Mouse (Mus musculus): ENCODE measurements around the gene Pptc7. TPM values are rescaled to one million over a fixed set of nuclear protein-coding genes. Genes with fewer than 3 reads are reported as not detected.
"Not testable (repeated sequence)": the region's sequence is repeated elsewhere in the genome, so short reads cannot be mapped to it uniquely, and the experiment has no call there.

Pptc7 gene
- total RNA-seq, 2 experiments from 2014 or later: 103 to 115 TPM

GRCm38 (mm10) chr5:122312346-122312745 is 28.2 kb downstream of the Pptc7 start:
- Histone ChIP-seq H3K4me3 (no peak overlapping the region; the same call in 1 of the 2 replicates), H3K27ac (peak overlapping the region; percentile 97)
- DNase-seq: peak; percentile 59
- no peak for TF ChIP-seq CTCF (IDR thresholded peaks at IDR 0.05)
- intact Hi-C loops (cut with DNase I): no loop called here

DNA sequence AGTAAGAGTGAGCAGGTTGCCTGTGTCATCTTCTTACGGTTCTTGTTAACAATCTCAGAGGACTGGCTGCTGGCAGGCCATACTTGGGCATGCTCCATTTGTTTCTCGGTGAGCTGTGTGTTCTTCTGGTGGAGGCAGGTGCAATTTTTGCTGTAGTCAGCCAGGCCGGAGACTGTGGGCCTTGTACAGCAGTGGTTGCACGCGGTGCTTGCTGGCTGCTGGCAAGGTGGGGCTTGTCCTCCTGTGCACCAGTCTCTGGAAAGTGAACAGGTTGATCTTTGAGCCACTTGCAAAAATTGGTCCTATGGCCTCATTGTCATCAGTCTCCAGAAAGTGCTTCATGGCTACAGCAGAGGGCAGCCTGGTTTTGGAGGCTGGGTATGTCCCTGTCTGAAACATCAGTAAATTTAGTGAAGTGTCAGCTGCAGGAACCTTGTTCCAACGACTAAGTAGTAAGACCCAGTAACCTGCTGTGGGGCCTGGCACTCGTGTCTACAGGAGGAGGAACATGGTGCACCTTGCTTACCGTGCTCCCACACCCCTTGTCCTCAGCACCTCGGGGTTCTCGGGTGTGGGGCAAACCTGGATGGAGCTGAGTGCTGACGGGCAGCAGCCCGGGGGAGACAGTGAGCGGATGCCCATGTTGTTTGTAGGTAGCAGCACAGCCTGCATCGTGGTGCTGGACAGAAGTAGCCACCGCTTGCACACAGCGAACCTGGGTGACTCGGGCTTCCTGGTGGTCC is 28.9 kb downstream of the Pptc7 start:
- Histone ChIP-seq H3K4me3 (peak overlapping the region; percentile 44), H3K27ac (peak overlapping the region; percentile 97)
- TF ChIP-seq CTCF (IDR thresholded peaks at IDR 0.05): no peak
- peak; percentile 71 for DNase-seq
- intact Hi-C loops (cut with DNase I): no loop called here

DNA sequence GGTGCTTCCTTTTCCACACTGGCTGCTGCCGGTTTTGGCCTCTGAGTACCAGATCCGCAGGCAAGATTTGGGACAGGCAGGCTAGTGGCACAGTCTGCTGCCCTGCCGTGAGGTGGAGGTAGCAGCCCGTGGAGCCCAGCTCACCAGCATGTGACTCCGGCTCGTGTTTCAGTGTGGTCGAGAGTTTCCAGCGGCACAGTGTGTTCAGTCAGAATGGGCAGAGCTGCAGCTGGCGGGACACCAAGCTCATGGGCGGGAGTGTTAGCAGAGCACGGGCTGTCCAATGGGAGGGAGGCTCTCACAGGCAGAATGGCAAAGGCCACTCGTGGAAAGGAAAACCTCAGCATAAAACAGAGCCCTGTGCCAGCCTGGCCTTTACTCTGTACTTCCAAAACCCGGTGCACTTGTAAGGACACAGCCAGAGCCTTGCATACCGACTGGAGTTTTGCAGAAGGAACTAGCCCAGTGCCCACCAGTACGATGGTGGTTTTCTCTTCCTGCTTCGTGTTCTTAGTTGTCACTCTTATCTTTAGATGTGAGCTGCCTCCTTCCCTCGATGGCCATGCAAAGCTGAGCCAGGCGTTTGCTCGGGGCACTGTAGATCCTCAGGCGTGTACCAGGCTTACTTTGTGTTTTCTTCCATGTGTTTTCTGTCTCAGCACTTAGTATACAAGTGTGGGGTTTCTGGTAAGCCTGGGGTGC is 31.0 kb downstream of the Pptc7 start:
- DNase-seq: peak; percentile 99
- peak overlapping the region; percentile 44 for H3K4me3 ChIP-seq
- TF ChIP-seq CTCF (IDR thresholded peaks at IDR 0.05): peak; percentile 57
- intact Hi-C loops (cut with DNase I): loop anchor here (1.0 kb wide), 1 partner anchor 30 kb away; no protein-coding TSS in a partner anchor
- H3K27ac ChIP-seq: peak overlapping the region; percentile 97

- intact Hi-C loops (cut with DNase I): no loop called here
- no peak for TF ChIP-seq CTCF (IDR thresholded peaks at IDR 0.05)
- DNase-seq: peak; percentile 79
- Histone ChIP-seq H3K27ac (peak overlapping the region; percentile 97), H3K4me3 (peak overlapping the region; percentile 19; the same call in 1 of the 2 replicates)
Measured at GRCm38 (mm10) chr5:122317329-122318045, 33.3 kb downstream of the Pptc7 start.

DNA sequence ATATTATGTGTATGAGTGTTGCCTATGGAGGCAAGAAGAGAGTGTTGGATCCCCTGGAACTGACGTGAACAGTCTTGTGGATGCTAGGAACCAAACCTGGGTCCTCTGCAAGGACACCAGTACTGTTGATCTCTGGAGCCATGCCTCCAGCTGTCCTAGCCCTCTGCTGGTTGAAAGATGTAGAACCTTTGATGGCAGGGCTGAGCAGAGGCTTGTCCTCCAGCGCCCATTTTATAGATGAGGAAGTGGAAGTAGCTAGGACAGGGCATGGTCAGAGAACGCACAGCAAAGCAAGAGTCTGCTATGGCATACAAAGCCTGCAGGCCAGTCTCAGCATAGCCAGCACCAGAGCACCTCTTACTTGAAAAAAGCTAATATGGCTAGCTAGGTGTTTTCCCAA is 33.9 kb downstream of the Pptc7 start:
- no peak for DNase-seq
- Histone ChIP-seq H3K4me3 (no peak overlapping the region), H3K27ac (peak overlapping the region; percentile 97)
- intact Hi-C loops (cut with DNase I): no loop called here
- TF ChIP-seq CTCF (IDR thresholded peaks at IDR 0.05): peak; percentile 52

DNA sequence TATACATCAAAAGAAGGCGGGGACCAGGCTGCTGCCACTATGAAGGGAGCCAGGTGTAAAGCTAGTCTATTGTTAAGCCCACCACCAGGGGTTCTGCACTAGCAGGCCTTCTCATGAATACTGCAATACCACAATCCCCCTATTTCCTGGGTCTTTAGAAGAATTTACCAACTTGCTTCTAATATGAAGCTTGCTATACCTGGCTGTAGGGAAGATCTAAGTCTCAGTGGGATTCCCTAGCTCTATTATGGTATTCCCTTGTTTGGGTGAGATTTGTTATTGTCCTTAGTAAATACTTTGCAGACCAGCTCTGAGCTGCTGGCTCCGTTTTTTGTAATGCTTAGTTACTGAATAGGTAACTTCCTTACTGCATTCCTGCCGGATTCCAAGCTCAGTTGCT is 34.8 kb downstream of the Pptc7 start:
- peak overlapping the region; percentile 97 for H3K27ac ChIP-seq
- intact Hi-C loops (cut with DNase I); H3K4me3 ChIP-seq; DNase-seq: not testable (repeated sequence)

DNA sequence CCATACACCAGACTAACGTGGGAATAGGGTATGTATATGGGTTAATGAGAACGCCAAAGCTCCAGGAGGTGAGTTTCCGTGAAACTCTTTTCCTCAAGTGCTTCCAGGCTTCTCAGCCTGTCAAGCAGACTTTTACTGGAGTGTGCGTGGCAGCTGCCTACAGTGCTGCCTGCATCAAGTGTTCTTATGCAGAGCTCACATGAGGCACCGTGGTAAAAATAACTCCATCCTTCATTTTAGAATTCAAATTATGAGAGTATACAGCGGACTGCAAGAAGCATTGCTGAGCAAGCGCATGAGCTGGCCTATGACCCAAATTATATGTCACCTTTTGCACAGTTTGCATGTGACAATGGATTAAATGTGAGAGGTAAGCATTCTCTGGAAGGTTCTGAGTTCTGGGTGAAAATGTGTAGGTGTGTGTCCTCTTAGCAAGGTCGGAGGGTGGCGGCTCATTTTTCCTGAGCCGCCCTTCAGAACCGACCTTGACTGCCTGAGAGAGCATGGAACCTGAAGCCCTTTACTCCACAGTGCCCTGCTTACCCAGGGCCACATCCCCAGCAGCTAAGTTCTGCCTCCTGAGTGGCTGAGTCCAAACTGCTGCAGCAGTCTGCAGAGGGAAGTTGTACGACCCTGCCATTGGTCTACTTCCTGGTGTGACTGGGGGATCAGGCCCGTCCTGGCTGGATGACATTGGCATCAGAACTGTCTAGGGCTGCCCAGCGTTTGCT is 35.5 kb downstream of the Pptc7 start:
- H3K4me3 ChIP-seq: no peak overlapping the region; the same call in 1 of the 2 replicates
- H3K27ac ChIP-seq: peak overlapping the region; percentile 97
- intact Hi-C loops (cut with DNase I): no loop called here
- DNase-seq: peak; percentile 69
- TF ChIP-seq CTCF (IDR thresholded peaks at IDR 0.05): no peak

DNA sequence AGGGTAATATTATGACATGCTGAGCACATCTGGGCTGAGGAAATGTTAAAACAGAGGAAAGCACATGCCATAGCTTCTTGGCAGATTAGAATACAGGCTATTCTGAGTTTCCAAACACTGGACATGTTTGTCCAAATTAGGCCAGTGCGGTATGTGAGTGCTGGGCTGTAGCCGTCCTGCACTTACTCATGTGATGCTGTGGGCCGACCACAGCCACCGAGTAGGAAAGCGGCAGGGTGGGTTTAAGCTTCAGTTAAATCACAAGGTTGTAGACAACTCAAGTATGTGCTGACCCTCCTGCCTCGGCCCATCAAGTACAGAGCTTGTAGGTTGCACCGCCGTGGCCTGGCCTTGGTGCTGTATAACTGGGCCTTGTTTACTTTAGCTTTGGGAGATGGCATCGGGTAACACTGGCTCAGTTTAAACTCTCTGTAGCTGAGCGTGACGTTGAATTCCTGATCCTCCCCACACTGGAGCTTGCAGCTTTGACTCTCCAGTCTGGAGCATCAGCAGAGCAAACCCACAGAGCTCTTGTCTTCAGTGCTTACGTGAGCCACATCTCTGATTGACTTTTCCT is 36.1 kb downstream of the Pptc7 start:
- no peak for TF ChIP-seq CTCF (IDR thresholded peaks at IDR 0.05)
- Histone ChIP-seq H3K4me3 (peak overlapping the region; percentile 14), H3K27ac (peak overlapping the region; percentile 97)
- intact Hi-C loops (cut with DNase I): no loop called here
- DNase-seq: no peak

- no peak for DNase-seq
- intact Hi-C loops (cut with DNase I): no loop called here
- H3K27ac ChIP-seq: peak overlapping the region; percentile 97; the same call in 1 of the 2 replicates
- H3K4me3 ChIP-seq: no peak overlapping the region
- no peak for TF ChIP-seq CTCF (IDR thresholded peaks at IDR 0.05)
Measured at GRCm38 (mm10) chr5:122323523-122323922, 39.4 kb downstream of the Pptc7 start.

GRCm38 (mm10) chr5:122324608-122325431 is 40.7 kb downstream of the Pptc7 start:
- peak; percentile 49 for DNase-seq
- no peak overlapping the region for H3K4me3 ChIP-seq
- peak overlapping the region; percentile 76 for H3K27ac ChIP-seq
- intact Hi-C loops (cut with DNase I): no loop called here
- no peak for TF ChIP-seq CTCF (IDR thresholded peaks at IDR 0.05)

DNA sequence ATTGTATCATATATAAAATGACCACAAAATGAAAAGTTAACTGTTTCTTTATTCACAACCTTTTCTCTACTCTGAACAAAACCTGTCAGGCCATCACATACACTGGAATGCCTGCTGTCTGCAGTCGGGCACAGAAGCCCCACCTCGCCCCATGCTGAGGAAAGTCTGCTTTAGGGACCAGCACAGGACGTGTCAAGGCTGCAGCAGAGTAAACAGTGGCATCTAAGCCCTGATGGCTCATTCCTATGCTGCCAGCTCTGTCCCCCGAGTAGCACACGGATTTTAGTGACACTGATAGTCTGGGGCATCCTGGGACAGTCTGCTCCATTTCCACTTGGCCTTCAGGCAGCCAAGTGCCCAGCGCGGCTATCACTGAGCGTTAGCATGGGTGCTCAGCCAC is 41.3 kb downstream of the Pptc7 start:
- no peak for TF ChIP-seq CTCF (IDR thresholded peaks at IDR 0.05)

More for the DNA sequence above, 41.3 kb downstream of the Pptc7 start:
- intact Hi-C loops (cut with DNase I): no loop called here
- Histone ChIP-seq H3K27ac (peak overlapping the region; percentile 76), H3K4me3 (no peak overlapping the region)
- peak; percentile 68 for DNase-seq
